Mouse (Mus musculus) lung, postnatal 25 days (tissue): Measurements from ENCODE around the gene Klhl7.

Experiments used
- DNase-seq: peaks from one replicate; pipeline ENCODE4 v3.0.0; 2022; ENCODE audit warnings: low spot score

Gene Klhl7

DNA sequence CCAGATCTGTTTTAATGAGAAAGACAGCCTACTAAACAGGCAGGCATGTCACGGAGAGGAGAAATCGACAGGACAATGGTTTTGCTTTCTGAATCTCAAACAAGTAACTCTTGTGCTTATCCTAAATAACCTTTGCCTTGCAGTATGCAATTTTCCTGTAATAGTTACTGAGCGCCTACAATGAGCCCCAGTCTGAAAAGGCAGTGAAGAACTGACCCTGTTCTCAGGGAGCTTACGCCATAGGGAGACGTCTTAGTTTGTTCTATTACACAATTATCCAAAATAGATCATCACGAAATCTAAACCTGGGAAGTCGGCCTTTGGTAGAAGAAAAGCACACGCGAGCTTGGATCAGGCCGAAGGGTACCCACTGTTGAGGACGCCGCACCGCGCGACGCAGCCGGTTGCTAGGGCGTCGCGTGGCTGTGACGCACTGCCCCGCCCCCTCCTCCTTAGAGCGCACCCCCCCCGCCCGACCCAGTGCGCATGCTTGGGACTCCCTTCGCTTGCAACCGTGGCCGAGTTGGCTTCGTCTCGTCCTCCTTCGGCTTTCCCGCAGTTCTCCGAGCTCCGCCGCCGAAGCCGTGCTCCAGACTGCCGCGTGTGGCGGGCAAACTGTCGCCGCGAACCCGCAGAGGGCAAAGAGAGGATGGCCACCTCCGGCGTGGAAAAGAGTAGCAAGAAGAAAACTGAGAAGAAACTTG, at the start of gene Klhl7:
Gene Klhl7 (plus strand): TSS at position 500 of the 704 bp plus-strand sequence.
- DNase-seq, result peak; percentile 80

DNA sequence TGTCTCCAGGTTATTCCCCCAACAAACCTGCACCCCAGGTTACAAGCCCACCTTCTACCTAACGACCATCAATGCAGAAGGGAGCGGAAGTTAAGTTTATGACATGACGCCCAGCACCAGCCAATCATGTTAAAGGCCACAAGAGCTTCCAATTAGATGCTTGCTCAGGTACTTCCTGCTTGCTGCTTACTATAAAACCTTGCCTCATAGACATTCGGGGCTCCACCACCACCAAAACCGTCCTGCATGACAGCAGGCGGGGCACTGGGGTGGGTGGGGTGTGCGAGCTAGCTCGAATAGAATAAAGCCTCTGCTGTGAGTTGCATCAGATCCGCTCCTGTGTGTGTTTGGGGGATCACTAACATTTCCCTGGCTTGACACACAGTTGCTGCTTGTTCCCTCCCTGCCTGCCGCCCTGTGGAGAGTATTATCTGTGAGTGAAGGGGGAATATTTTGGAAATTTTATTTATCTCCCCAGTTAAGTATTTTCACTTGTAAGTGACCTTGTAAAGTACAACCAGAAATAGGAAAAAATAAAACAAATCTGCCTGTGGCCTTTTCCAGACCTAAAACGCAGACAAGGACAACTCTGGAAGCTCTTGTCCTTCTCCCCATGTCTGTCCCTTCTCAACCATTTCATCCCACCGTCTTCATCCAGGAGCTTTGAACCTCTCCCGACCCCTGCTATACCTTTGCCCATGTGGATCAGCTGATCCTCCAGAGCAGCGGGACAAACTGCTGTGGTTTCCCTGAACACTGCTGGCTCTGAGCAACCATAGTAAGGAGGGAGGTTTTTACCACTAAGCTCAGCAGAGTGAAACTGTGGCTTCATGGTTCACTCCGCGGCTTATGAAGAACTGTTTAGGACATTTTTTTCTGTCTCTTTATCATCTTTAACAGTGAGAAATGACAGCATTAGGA, 48.4 kb upstream of the Klhl7 start:
- DNase-seq, result no peak

DNA sequence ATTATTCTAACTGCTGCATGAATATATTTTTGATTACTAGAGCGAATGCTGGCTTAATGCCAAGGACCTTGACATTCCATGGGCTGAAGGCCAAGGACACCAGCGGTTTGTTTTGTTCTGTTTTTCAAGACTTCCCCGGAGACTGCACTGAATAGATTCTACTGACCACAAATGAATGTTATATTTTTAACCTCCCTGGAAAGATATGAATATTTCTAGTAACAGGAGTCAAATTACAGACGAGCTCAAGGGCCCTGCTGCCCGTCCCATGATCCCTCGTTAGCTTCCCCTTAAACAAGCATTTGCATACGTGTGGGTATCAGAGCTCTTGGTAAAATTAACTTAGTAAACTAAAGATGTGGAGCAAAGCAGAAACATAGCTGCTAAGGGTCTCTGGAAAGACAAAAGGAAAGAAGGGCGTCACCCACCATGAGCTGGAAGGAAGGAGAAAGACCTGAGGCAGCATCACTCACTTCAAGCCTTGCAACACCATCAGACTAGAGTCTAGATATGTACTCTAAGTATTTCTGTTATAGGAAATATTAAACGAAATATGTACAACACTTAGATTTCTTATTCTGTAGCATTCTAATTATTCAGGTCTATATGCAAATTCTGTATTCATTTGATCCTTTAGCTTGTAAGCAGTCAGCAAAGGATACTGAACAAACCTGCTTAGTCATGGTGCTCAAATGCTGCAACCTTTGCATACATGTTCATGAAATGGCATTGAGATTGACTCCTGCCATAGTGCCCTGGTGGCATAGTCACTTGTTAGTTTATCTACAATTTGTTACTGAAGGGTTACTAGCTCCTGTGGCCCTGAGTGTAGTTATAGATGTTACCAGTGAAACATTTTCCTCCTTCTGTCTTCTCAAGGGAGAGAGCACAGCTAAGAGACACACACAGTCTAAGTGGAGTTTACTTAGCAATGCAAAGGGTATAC, 46.9 kb upstream of the Klhl7 start:
- DNase-seq, result peak; percentile 29

DNA sequence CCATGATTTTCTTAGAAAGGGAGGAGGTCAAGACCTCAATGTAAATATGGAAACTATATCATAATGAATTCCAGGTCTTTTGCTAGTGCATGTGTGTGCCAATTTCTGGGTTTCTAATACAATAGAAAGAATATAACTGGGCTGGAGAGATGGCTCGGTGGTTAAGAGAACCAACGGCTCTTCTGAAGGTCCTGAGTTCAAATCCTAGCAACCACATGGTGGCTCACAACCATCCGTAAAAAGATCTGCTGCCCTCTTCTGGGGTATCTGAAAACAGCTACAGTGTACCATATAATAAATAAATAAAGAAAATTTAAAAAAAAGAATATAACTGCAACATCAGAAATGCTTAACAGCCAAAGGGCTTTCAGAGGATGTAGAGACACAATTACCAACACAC, 46.0 kb upstream of the Klhl7 start:
- DNase-seq, result no peak

DNA sequence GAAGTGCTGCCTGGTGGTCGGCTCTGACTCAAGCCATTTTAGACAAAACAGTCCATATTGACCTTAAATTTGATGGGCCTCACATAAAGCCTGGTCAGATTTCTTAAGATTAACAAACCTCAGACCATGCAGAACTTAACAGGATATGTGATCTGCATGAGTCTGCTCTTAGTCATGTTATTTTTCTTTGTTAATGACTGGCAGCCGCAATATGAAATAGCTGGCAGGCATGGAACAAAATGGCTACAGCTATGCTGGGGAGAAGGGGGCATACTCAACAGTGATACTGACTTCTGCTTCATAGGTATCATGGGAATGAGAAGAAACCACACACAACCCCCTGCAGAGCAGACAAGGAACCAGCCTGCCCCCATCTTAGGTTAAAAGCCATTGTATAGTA, 43.5 kb upstream of the Klhl7 start:
- no peak for DNase-seq

DNA sequence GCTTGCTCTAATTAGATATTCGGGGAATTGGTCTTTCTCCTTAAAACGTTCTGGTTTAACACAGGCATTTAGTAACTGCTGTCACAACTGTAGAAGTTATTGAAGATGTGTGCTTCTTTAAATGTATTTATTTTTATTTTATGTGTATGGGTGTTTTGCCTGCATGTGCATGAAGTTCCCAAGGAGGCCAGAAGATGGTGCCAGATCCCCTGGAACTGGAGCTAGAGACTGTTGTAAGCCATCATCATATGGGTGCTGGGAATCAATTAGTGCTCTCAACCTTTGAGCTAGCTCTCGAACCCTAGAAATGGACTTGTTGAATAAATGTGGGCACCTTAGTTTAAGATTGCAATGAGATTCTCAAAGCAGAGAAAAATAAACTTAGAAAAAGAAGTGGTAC, 42.8 kb upstream of the Klhl7 start:
- no peak for DNase-seq

DNA sequence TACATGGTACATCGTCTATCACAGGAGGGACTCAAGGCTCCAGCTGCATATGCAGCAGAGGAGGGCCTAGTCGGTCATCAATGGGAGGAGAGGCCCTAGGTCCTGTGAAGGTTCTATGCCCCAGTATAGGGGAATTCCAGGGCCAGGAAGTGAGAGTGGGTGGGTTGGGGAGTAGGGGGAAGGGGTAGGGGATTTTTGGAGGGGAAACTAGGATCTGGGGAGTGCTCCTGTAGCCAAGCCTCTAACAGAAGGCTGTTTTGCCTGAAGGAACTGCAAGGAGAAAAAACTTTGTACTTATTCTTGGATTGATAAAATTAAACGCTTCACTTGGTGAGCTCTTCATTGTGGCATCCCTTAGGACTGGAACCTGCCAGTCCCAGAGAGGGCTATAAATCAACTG, 39.5 kb upstream of the Klhl7 start:
- DNase-seq, result no peak

DNA sequence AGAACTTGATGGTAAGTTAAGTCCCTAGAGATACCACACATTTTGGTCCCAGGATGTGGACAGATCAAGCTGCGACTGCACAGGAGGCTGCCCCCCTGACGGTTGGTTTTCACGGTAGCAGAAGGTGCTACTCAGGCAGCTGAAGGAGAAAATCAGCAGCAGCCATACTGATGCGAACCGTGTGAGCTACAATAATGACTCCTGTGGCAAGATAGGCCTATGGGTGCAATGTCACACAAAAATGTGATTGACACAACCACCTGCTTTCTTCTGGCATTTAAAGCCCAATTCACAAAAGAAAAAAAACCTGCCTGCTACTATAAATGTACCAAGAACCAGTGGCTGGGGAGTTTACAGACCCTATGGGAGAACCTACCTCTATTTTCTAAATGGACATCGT, 37.4 kb upstream of the Klhl7 start:
- DNase-seq, result no peak

DNA sequence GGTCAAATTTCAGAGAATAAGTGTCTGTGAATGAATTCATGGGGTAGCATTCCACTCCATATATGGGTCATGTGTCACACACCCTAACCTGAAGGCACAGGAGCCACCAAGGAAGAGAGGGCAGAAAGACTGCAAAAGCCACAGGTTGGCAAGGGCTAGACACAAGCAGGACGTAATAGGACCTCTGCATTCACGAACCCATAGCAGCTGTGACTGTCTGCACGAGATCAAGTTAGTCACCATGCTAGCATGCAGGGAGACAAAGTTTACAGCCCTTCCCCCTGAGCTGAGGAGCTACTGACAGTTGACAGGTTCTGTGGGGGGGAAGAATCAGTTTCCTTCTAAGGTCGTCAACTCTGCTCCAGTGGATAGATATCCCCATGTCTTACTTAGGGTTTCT, 36.9 kb upstream of the Klhl7 start:
- DNase-seq, result no peak

DNA sequence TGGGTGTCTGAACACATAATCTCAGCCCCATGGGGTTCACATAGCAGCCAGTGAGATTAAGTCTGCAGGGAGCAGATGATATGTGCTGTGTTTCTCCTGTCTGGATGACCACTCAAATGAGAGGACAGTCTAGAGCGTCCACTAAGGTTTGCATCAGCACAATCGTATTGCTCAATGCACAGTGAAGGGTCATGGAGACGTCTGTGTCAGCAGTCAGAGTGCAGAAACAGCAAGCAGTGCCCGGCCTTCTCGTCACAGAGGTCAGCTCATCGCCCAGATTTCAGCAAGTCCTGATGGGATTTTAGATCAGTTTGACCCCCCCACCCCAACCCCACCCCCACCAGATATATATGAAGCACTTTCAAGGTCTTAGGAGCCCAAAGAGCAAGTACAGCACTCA, 31.4 kb upstream of the Klhl7 start:
- no peak for DNase-seq

DNA sequence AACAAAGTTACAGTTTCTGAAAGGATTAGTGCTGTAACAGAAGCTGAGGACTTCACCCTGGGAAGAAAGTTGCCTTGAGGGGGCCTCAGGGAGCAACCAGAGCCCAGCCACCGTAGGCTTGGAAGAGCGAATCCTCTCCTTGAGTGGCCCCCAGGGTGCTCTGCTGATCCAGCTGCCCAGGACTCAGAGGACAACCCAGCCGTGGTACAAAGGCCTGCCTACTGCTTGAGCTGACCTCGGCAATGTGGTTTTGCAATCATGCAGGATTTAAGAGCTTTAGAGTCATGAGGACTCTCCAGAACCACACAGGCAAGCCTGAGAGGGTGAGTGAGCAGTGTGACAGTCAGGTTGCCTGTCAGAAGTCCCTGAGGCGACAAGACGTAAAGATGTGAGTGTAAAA, 28.4 kb upstream of the Klhl7 start:
- peak; percentile 62 for DNase-seq

DNA sequence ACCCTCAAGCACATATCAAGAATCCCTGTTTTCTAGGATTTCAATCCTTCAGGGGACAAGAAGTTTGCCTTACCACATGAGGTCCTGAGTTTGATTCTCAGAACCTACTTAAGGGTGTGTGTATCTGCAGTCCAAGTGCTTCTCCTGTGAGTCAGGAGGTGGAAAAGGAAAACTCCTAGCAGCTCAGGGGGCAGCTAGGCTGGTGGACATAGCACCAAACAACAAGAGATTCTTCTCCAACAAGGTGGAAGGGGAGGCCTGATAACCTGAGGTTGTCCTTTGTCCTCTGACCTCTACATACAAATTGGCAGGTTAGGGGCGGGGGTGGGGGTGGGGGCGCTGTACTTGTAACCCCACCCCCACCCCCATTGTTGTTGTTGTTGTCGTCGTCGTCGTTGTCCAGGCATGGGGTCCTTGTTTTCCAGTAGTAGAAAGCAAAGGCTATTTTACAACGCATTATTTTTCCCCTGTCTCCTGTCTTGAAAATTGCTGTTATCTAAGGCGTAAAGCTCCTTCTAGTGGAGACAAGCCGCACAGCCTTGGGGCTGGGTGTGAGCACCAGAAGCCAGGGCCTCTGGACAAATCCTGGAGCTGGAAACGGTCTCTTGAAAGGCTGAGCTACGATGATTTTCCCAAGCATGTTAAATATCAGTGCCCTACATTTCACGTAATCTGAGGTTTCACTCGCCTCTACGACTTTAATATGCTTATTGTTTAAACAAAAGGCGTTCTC, 23.3 kb upstream of the Klhl7 start:
- peak; percentile 82 for DNase-seq

DNA sequence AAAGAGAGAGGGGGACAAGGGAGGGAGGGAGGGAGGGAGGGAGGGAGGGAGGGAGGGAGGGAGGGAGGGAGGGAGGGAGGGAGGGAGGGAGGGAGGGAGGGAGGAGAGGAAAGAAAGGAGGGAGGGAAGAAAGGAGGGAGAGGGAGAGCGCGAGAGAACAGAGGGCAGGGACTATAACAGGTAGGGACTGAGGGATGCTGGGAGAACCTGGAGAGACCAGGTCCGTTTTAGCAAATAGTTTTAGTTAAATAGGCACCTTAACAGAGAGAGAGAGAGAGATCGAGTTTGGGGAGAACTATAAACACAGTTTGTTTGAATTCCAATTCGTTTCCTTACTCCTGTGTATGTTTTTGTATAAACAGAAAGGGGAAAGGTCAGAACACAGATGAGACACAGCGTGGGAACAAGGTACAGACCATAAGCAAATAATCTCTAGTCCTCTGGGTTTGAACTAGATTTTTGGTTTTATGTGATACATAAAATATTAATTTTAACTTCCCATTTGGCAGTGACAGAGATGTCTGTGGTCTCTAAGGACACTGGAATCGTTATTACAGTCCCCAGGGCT, 22.6 kb upstream of the Klhl7 start:
- DNase-seq, result no peak

DNA sequence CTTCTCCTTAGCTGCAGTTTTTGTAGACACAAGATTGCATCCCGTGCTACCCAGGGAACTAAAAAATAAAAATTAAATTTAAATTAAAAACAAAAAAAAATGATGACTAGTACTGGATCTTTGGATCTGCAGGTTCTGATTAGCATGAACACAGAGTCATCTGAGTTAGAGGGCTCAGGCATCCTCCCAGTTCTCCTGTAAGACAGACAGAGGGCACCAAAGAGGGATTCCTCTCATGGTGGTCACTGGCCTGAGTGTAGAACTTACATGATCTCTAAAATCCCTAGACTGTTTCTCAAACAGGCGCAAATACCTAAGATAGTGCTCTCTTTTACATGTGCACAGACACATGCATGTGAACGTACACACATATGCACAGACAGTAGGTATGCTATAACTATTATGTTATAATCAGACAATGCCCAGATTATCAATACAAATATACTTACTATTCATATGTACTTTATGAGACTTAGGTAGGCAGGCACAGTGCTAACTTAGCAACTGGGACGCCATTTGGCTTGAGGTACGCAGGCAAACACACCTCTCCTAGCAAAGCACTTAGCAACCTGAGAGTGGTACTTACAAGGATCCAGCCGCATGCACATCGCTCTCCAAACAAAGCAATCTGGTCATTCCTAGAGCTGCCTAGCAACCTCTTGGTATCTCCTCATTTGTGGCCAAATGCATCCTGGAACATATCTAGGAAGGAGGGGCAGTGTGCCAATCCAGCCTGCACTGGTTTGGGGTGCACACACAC, 21.8 kb upstream of the Klhl7 start:
- DNase-seq, result peak; percentile 26

DNA sequence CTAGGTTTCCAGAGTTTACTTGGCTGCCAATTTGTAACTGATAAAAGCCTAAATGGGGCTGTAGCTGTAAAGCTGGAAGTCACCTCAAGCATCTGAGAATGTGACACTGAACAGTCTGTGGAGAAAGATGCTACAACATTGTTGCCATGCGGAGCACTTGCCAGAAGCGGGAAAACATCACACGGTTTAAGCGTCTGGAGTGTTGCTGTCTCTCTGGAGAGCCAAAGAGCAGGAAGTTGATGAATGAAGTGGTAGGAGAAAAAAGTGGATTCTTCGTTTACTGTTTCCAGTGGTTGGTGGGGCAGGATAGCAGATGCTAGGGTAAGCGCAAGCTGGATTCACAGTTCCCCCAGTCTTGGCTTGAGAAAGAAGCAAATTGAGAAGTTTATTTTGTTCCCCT, 19.6 kb upstream of the Klhl7 start:
- no peak for DNase-seq

DNA sequence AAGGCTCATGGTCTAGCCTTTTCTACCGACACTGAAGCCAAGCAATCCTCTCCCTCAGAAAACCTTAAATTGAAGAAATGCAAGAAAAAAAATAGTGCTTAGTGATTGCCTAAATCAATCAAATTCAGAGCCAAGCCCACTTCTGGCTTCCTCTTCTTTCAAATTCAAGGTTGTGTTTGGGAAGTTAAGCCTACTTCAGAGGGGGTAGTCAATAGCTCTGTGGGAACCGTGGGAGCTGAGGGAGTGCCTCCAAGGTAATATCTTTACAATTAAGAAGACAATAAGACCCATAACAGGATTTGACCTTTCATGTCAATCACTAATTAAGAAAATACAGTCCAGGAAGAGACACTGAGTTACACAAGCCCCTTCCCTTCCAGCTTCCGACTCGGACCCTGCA, 15.6 kb upstream of the Klhl7 start:
- DNase-seq, result no peak

DNA sequence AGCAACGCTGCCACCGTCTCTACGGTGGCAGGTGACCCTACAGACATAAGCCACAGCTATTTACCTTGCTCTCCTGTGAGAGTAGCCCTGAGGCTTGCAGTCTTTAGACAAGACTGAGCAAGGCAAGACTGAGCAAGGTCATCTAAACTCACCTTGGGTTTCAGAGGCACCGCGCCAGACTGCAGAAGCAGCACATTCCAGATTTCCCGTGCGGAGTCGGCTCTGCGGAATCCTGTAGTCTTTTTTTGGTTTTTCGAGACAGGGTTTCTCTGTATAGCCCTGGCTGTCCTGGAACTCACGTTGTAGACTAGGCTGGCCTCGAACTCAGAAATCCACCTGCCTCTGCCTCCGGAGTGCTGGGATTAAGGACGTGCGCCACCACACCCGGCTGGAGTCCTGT, 14.2 kb upstream of the Klhl7 start:
- no peak for DNase-seq

DNA sequence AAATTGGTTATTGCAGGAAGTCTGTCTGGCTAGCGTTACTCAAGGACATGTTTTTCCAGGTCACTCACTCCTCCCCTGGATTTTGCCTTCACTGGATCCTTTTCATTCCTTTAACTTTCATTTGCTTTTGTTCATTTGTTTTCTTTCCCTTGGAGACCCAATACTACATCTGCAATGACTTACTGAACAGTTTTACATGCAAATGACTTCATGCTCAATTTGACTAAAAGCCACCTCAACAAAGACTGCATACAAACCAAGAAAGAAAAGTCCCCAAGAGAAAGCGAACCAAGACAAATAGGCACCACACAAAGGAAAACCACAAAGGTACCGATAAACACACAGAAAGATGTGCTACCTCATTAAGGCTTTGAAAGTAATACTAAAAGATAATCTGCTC, 13.5 kb upstream of the Klhl7 start:
- no peak for DNase-seq

DNA sequence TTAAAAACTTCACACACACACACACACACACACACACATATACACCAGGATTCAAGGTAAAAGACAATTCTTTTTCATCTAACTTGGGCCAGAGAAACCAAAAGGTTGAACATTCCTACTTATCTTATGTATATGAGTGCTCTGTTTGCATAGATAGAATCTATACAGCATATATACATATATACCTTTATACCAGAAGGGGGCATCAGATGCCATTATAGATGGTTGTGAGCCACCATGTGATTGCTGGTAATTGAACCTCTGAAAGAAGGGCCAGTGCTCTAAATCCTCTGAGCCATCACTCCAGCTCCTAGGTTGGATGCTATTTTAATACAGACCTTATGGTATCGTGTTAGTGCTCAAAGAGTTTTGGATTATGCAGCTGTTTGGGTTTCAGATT, 12.0 kb upstream of the Klhl7 start:
- DNase-seq, result no peak

DNA sequence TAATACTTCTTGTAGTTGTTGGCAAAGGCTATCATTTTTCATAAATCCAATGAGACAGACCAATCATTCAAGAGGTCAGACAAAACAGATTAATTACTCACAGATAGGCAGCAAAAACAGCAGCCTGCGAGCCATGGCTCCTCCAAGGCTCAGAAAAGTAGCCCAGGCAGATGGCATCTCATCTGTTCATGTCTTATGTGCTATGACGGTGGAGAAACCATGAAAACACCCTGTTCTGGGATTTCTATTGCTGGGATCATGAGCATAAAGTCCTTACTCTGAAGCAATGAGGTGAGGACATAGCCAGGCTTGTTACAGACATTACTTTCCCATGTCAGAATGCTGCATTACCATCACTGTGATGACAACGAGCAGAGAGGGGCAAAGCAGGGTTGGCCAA, 7.9 kb upstream of the Klhl7 start:
- no peak for DNase-seq

DNA sequence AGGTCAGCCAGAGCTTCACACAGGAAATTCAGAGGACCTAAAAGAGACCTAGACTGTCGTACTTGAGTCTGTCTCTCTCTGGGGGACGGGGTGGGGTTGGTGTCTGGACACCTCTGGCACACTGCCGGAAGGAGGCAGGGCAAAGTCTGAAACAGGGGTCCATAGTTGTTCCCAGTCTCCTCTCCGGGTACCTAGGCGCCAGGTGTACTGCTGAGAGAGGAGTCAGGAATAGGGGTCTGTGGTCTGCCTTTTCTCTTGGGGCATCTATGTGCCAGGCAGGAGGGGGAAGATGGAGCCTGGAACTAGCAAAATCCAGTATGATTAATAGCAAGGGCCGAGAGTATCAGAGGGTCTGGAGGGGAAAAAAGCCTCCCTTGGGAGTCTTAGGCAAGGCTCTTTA, 5.0 kb upstream of the Klhl7 start:
- DNase-seq, result no peak
